Mouse (Mus musculus) ZHBTc4 (cell line): Measurements from ENCODE around the gene E330017A01Rik.
"Not testable (repeated sequence)": the region's sequence is repeated elsewhere in the genome, so short reads cannot be mapped to it uniquely, and the experiment has no call there.

Source experiments
- DNase-seq: peaks from one replicate; pipeline ENCODE4 v3.0.0-alpha.2; 2011; ENCODE audit warnings: low read depth, low spot score

E330017A01Rik gene

GRCm38 (mm10) chr16:58638689-58639175, at the start of gene E330017A01Rik:
Gene E330017A01Rik, minus strand, starts transcription at chr16:58638739.
- DNase-seq, result no peak

- peak; percentile 28 for DNase-seq
These were observed 47.3 kb upstream of the E330017A01Rik start for GRCm38 (mm10) chr16:58685548-58686537.

DNA sequence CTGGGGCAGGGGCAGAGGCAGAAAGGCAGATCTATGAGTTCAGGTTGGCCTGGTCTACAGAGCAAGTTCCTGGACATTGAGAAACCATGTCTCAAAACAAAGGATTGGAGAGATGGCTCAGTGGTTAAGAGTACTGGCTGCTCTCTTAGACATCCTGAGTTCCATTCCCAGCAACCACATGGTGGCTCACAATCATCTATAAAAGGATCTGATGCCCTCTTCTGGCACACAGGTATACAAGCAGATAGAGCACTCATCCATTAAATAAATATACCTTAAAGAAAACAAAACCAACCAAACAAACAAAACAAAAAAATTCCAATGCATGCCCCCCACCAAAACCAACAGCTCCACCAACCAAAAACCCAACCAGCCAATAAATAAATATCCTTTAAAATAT, 46.0 kb upstream of the E330017A01Rik start:
- DNase-seq, result peak; percentile 15

GRCm38 (mm10) chr16:58683911-58684310, 45.4 kb upstream of the E330017A01Rik start:
- DNase-seq, result no peak

- DNase-seq, result no peak
These were observed 44.3 kb upstream of the E330017A01Rik start for GRCm38 (mm10) chr16:58682870-58683269.

DNA sequence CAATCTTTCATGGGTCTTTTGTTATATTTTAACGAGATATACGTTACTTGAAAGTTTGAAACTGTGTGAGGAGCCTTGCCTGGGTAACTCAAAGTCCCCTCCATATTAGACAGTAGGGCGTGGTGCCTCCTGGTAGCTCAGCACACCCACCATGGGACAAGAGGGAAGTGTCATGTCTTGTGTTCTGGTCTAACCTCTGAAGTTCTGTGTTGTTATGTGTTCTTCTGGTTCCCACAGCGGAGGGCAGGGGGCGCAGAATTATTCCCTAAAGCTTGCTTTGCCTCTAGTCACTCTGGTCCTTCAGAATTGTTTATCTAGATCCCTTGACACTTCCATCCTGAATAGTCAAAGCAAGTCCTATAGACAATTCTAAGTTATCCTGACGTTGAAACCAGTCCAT, 43.5 kb upstream of the E330017A01Rik start:
- no peak for DNase-seq

- DNase-seq, result no peak
These were observed 40.1 kb upstream of the E330017A01Rik start for GRCm38 (mm10) chr16:58678660-58679059.

DNA sequence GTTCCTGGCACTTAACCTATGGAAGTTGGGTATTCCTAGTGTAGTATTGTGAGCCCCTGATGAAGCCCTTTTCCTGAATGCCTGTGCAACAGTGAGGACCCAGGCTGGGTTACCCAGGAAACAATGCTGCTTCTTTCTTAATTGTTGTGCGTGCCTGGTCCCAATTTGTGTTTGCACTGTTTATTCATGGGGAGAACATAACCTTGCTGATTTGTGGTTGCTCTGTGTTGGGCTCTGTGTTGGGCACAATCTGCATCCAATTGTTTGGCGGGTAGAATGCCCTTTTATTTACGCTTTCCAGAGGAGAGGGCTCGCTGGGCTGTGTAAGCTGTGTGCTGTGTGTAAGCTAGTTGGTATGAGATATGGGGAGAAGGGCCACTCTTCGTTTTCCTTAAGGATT, 39.0 kb upstream of the E330017A01Rik start:
- no peak for DNase-seq

DNA sequence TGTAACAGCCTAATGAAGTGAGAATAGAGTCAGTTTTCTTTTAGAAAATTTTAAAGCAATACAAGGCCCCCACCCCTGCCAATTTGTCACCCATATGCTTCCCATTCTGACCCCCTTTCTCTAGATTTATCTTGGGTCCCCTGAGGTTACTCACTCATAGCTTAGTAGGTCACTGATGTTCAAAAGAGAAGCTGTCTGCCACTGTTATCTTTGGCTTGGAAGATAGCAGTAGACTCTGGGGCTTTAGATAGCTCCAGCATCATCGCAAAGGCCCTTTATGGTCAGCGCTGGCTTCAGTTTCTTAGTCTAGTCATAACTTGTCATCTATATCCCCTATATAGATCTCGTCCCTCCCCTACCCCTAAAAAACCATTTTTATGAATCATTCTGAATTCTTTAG, 38.1 kb upstream of the E330017A01Rik start:
- DNase-seq, result no peak

- no peak for DNase-seq
These were observed 37.6 kb upstream of the E330017A01Rik start for GRCm38 (mm10) chr16:58676156-58676555.

GRCm38 (mm10) chr16:58675256-58675655, 36.7 kb upstream of the E330017A01Rik start:
- peak; percentile 17 for DNase-seq

GRCm38 (mm10) chr16:58673811-58674410, 35.4 kb upstream of the E330017A01Rik start:
- DNase-seq, result no peak

DNA sequence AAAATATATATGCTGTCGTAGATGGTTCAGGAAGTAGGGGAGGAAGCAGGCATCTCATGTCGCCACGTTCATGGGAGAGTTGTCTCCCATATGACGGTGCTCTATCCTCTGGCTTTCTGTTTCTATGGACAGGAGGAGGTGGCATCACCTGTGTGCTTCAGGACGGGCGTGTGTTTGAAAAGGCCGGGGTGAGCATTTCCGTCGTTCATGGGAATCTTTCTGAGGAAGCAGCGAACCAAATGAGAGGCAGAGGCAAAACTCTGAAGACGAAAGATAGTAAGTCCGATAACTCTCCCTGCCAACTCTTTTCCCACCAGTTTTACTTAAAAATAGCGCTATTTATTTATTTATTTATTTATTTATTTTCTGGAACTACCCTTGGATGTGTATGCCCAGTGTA, 33.9 kb upstream of the E330017A01Rik start:
- DNase-seq, result no peak

DNA sequence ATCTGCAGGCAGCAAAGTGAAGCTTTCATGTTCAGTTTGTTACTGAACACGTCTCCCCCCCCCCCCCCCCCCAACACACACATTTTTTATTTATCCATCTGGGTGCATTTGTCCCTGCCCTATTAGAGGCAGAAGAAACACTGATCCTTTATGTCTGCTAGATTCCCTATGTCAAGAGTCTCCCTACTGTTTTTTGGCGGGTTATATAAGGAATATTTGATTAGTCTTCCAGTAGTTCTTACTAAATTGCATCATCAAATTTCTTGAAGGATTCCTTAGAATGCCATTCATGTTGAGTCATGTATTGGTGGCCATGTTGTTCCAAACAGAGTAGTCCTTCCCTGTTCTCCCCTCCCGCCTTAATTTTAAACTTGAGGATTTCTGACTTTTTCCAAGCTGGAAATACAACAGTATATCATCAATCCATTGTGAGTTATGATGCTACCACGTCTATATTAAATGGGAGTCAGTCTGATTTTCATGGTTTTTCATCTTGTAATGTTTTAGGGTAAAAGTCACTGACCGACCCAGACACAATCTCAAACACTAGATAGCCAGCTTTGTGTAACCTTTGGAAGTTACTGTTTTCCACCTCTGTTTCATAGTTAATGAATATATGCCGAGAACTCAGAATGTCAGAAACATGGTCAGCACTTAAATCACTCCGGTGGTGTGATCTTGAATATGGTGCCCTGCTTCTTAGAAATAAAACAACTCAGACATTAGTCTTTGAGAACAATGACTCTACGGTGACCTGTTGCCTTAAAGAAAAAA, 32.9 kb upstream of the E330017A01Rik start:
- DNase-seq, result no peak

DNA sequence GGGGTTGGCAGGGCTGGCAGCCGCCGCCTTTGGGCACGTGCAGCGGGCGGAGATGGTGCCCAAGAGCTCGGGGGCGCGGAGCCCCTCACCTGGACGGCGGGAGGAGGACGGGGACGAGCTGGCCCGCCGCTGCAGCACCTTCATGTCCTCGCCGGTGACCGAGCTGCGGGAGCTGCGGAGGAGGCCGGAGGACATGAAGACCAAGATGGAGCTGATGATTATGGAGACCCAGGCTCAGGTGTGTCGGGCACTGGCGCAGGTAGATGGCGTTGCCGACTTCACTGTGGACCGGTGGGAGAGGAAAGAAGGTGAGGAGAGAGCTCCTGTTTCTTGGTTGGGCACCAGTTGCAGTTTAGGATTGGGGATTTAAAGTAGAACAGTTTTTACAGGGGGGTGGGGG, 32.1 kb upstream of the E330017A01Rik start:
- peak; percentile 29 for DNase-seq

GRCm38 (mm10) chr16:58669917-58670630, 31.5 kb upstream of the E330017A01Rik start, which contains the start of gene Cpox:
Gene Cpox, plus strand, starts transcription at chr16:58670292.
- peak; percentile 94 for DNase-seq

DNA sequence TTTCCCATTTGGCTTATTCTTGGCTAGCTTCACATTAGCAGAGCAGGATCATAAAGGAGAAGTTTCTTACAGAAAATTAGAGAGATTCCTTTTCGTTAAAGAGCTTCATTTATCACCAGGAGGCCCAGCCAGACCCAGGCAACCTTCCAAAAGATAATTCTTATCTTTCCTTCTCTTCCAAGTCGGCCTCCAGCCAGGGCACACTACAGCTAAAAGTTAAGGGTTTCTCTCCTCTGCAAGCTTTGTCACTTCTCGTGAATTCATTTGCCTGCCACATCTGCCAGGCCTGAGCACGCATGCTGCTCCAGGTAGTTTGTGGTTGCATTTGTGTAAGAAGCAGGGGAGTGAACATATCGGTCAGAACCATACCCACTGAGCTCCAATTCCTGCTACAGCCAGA, 30.7 kb upstream of the E330017A01Rik start:
- DNase-seq, result no peak

DNA sequence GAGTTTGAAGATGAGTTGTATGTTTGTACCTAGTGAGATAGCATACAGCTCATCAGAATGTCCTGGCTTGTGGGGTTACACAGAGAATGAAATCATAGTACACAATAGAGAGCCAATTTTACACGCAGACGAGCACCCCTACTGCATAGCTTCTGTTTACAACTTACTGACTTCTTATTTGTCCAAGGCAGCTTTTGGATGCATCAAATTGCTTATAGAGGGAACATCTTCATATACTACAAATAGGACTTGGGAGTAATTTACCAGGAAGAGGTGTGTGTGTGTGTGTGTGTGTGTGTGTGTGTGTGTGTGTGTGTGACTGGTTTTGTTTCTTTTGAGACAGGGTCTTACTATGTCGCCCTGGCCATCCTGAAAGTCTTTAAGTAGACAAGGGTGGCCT, 30.0 kb upstream of the E330017A01Rik start:
- DNase-seq, result no peak

DNA sequence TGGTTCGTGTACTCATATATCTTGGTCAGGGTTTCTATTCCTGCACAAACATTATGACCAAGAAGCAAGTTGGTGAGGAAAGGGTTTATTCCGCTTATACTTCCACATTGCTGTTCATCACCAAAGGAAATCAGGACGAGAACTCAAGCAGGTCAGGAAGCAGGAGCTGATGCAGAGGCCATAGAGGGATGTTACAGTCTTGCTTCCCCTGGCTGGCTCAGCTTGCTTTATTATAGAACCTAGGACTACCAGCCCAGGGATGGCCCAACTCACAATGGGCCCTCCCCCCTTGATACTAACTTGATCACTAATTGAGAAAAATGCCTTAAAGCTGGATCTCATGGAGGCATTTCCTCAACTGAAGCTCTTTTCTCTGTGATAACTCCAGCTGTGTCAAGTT, 28.1 kb upstream of the E330017A01Rik start:
- not testable (repeated sequence) for DNase-seq

DNA sequence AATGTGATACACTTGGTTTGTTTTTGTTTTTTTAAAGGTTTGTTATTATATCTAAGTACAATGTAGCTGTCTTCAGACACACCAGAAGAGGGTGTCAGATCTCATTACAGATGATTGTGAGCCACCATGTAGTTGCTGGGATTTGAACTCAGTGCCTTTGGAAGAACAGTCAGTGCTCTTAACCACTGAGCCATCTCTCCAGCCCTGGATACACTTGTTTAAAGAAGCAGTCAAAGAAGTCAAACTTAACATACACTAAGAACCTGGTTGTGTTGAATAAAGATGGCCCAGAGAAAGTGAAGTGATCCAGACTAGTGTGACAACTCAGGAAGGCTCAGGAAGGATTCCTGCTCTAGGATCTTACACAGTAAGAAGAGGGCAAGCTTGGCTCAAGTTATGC, 26.6 kb upstream of the E330017A01Rik start:
- not testable (repeated sequence) for DNase-seq

- DNase-seq, result no peak
These were observed 25.3 kb upstream of the E330017A01Rik start for GRCm38 (mm10) chr16:58663816-58664215.
